Mouse (Mus musculus): Measurements from ENCODE around the gene Lrtm1.

Gene Lrtm1

GRCm38 (mm10) chr14:29031858-29032395 is 13.9 kb downstream of the Lrtm1 start:
- DNase-seq (ENCODE audit: low spot score in 2 of 2), result no peak

- no peak for DNase-seq (ENCODE audit: low spot score in 2 of 2)
These were observed 20.2 kb downstream of the Lrtm1 start for GRCm38 (mm10) chr14:29038246-29038645.

DNA sequence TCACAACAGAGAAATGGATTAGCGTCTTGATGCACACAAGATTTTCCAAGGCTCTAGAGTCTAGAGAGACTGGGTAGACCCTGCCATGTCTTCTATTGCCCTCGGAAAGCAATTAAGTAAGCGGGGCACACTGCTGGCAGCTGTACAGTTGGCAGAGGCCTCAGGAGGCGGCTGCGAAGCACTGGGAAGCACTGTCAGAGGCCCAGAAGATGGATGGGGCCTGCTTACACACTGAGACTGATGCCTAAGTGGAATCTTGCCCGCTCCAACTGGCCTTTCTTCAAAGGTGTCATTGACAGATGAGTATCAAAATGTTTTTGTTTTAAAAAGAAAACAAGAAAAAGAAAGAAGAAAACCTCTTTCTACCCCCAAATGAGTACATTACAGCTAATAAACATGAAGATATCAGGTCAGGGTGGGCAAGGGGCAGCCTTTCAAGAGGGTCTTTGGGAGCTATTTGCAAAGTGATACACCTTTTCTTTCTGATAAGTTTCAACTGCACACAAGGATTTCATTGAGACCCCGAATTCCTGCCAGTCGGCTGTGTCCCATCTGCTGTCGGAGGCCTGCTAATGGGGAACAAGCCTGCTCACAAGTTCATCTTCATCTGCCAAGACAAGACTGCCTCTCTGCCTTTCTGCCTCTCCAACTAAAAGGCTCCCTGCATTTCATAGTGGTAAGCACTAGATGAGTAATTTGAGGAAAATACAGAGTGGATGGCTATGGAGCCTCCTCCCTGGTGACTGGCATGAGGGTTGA is 22.8 kb downstream of the Lrtm1 start:
- DNase-seq (ENCODE audit: low spot score in 2 of 2), result no peak

GRCm38 (mm10) chr14:29041498-29041897 is 23.5 kb downstream of the Lrtm1 start:
- DNase-seq (ENCODE audit: low spot score in 2 of 2), result no peak

DNA sequence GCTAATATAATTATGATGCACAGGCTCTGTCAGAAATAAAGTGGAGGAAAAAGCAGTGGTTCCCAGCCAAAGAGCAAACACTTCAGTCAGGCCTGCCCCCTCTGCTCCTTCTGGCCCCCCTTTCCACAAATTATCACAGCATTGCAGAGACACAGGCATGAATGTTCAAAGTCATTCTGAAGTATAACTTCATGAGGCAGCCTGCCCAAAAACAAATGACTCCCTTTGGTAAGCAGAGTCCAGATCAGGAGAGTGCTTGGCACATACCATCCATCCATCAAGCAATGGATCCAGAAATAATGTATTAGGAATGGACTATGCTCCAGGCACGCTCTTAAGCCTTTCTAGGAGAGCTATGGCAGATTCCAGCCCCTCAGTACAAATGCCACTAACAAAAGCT is 24.3 kb downstream of the Lrtm1 start:
- no peak for DNase-seq (ENCODE audit: low spot score in 2 of 2)

DNA sequence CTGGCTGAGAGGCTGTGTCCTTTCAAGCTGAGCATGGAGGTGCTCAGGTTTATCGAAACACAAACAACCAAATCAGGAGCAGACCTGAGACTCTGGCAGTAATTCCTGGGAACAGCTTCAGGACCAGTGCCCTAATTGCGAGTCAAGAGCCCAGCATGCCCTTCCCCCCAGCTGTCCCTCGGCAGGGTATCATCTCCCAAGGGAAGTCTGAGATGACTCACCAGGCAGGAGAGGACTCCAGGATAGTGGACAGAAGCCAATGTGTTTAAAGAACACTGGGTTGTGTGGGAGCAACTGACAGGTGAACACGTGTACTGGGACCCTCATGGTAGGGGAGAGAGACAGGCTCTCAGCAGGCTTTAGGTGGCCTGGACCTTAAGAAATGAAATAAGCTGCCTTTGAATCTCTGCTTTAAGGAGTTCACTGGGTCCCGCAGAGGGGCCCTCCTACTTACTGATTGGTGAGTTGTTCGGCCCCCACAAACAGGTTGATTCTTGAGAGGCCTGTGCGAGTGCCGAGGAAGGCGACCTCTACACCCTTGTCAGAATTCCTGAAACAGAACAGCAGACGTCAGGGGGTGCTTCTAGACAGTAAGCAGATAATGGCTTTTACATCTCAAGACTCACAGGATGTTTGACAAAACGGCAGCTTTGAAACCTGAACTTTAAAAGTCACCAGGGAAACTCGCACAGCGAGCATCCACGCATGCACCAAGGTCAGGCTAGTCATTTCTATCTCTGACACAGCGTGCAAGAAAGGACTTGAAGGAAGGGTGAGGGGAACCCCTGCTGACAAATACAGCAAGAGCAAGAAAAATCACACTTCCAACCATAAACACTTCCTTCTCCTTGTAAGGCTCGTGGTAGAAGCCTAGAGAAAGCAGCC is 34.2 kb downstream of the Lrtm1 start:
- DNase-seq (ENCODE audit: low spot score in 2 of 2), result no peak

DNA sequence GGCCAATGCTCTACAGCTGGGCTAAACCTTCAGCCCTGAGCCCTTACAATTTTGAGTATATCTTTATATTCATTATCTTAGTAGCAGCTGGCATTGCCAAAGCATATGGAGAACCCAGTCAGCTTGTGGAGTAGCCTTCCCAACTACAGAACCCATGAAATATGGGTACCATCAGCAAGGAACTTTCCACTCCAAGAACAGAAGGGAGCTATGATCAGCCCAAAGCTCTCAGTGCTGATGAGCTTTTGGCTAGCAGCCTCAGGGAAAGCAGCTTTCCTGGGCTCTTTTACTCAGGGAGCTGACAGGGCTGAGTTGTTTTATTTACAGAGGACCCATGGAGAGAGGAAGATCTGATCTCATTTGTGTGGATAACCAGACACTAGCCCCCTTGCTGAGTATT is 42.7 kb downstream of the Lrtm1 start:
- no peak for DNase-seq (ENCODE audit: low spot score in 2 of 2)

GRCm38 (mm10) chr14:29061491-29061890 is 43.5 kb downstream of the Lrtm1 start:
- DNase-seq (ENCODE audit: low spot score in 2 of 2), result no peak

GRCm38 (mm10) chr14:29062676-29063075 is 44.7 kb downstream of the Lrtm1 start:
- no peak for DNase-seq (ENCODE audit: low spot score in 2 of 2)

DNA sequence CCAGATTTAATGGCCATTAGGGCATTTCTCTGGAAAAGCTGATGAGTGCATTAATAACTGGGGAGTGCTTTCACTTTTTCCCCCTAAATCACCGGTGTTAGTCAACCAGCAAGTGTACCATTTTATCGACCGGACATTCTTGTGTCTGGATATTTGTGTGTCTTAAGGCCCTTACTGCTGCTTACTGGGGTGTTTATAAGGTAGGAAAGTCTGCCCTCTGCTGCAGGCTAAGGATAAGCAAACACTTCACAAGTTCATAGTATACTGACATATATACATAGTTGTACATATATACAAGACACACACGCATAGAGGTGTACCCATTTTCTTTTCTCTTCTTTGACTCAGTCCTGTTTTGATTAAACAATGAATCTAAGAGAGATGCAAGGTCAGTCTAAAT is 55.7 kb downstream of the Lrtm1 start:
- no peak for DNase-seq (ENCODE audit: low spot score in 2 of 2)

GRCm38 (mm10) chr14:29077418-29077817 is 59.4 kb downstream of the Lrtm1 start:
- DNase-seq (ENCODE audit: low spot score in 2 of 2), result no peak

- no peak for DNase-seq (ENCODE audit: low spot score in 2 of 2)
These were observed 62.2 kb downstream of the Lrtm1 start for GRCm38 (mm10) chr14:29080228-29080627.

- no peak for DNase-seq (ENCODE audit: low spot score in 2 of 2)
These were observed 62.6 kb downstream of the Lrtm1 start for GRCm38 (mm10) chr14:29080630-29081029.

GRCm38 (mm10) chr14:29082171-29082570 is 64.2 kb downstream of the Lrtm1 start:
- DNase-seq (ENCODE audit: low spot score in 2 of 2), result no peak
